22 mouse cellular contexts compared by ENCODE assay signal in genomic region chr16:14973696-14974095, GRCm38 (mm10).
DNase-seq lines count a peak whose midpoint lies in the region; ATAC-seq and TF ChIP-seq lines count a peak whose summit lies in the region.
"Had no signal": no experiment of that assay in that cellular context is flagged by ENCODE, and none has a peak within 500 bp of the region (broad histone marks: within the 10 kb centered on the region; RNA-seq: fewer than 3 reads in every experiment).

No protein-coding gene starts in this region.

- H3K36me3 ChIP-seq in kidney, embryonic 14.5 days (ENCODE audit: control insufficient read depth, insufficient read depth, low read length): no peaks in the 10 kb centered on the region
- H3K36me3 ChIP-seq in kidney, embryonic 16.5 days (ENCODE audit: insufficient read depth, low read length): no peaks in the 10 kb centered on the region
- H3K36me3 ChIP-seq in lung, embryonic 14.5 days (ENCODE audit: insufficient read depth): no peaks in the 10 kb centered on the region
- H3K36me3 ChIP-seq: embryonic facial prominence, embryonic 13.5 days; embryonic facial prominence, embryonic 15.5 days; forebrain, embryonic 10.5 days; forebrain, embryonic 12.5 days had no signal

- H3K9ac ChIP-seq in kidney, embryonic 14.5 days (ENCODE audit: low read depth, low read length): no peak overlapping the region
- no peak overlapping the region for H3K9ac ChIP-seq in kidney, embryonic 16.5 days (replicated peaks; ENCODE audit: low read length)
- no peak overlapping the region for H3K9ac ChIP-seq in lung, embryonic 14.5 days
- H3K9ac ChIP-seq: embryonic facial prominence, embryonic 13.5 days; embryonic facial prominence, embryonic 15.5 days; forebrain, embryonic 12.5 days had no signal

- TF ChIP-seq CTCF in lung, embryonic 14.5 days (IDR thresholded peaks at IDR 0.05; ENCODE audit: low read depth): no peak

- 38% methylated on average over 1 of the region's 1 CpGs for WGBS in kidney, embryonic 14.5 days
- 29% methylated on average over 1 of the region's 1 CpGs for WGBS in kidney, embryonic 16.5 days
- WGBS in lung, embryonic 14.5 days: 20% methylated on average over 1 of the region's 1 CpGs

- no peak overlapping the region for H3K27ac ChIP-seq in kidney, embryonic 14.5 days (ENCODE audit: low read depth, low read length)
- no peak overlapping the region for H3K27ac ChIP-seq in kidney, embryonic 16.5 days (ENCODE audit: low read length)
- H3K27ac ChIP-seq in lung, embryonic 14.5 days (ENCODE audit: low read depth): no peak overlapping the region
- H3K27ac ChIP-seq: embryonic facial prominence, embryonic 13.5 days; embryonic facial prominence, embryonic 15.5 days; forebrain, embryonic 10.5 days; forebrain, embryonic 12.5 days had no signal

- DNase-seq in kidney, postnatal 10 days: no peak
- no peak for DNase-seq in kidney, adult 18-20 months
- peak; percentile 24 for DNase-seq in lung, embryonic 14.5 days
- no peak for DNase-seq in lung, postnatal 25 days (ENCODE audit: low spot score)
- DNase-seq: adrenal gland, adult 2 months; adrenal gland, postnatal 10 days; adrenal gland, postnatal 25 days; cerebellum, adult 11 months; cerebellum, adult 18-20 months; cerebellum, adult 8-10 months; cerebellum, adult 9-11 months; cerebellum, postnatal 14 days; cerebellum, postnatal 36 days; embryo, embryonic 11 days had no signal

- no peak overlapping the region for H3K4me3 ChIP-seq in kidney, embryonic 14.5 days (ENCODE audit: low read length)
- H3K4me3 ChIP-seq in kidney, embryonic 16.5 days (ENCODE audit: low read length): no peak overlapping the region
- H3K4me3 ChIP-seq in lung, embryonic 14.5 days (ENCODE audit: low read depth, low read length): no peak overlapping the region
- H3K4me3 ChIP-seq: embryonic facial prominence, embryonic 13.5 days; embryonic facial prominence, embryonic 15.5 days; erythroblast, embryonic 14.5 days; forebrain, embryonic 10.5 days; forebrain, embryonic 12.5 days had no signal

- H3K9me3 ChIP-seq in kidney, embryonic 14.5 days (ENCODE audit: control insufficient read depth, low read length): no peaks in the 10 kb centered on the region
- H3K9me3 ChIP-seq in kidney, embryonic 16.5 days (ENCODE audit: low read length): no peaks in the 10 kb centered on the region
- H3K9me3 ChIP-seq in lung, embryonic 14.5 days (ENCODE audit: low read depth, low read length): no peaks in the 10 kb centered on the region
- H3K9me3 ChIP-seq: embryonic facial prominence, embryonic 13.5 days; embryonic facial prominence, embryonic 15.5 days; forebrain, embryonic 10.5 days; forebrain, embryonic 12.5 days had no signal

- ATAC-seq in kidney, embryonic 14.5 days (ENCODE audit: low FRiP score, low TSS enrichment): peak; percentile 55; the same call in 1 of the 2 replicates
- peak; percentile 35; the same call in 1 of the 2 replicates for ATAC-seq in kidney, embryonic 16.5 days (ENCODE audit: low FRiP score, low TSS enrichment)
- no peak for ATAC-seq in lung, embryonic 14.5 days (ENCODE audit: insufficient read depth)
- ATAC-seq: forebrain, embryonic 14.5 days had no signal

- no peaks in the 10 kb centered on the region for H3K4me1 ChIP-seq in kidney, embryonic 14.5 days (ENCODE audit: control insufficient read depth, insufficient read depth, low read length)
- no peaks in the 10 kb centered on the region for H3K4me1 ChIP-seq in kidney, embryonic 16.5 days (ENCODE audit: insufficient read depth, low read length)
- H3K4me1 ChIP-seq in lung, embryonic 14.5 days (ENCODE audit: insufficient read depth): 0 out of 2 replicates have a peak, but pooled peaks cover 3% of the 10 kb centered on the region
- H3K4me1 ChIP-seq: embryonic facial prominence, embryonic 13.5 days; embryonic facial prominence, embryonic 15.5 days; forebrain, embryonic 10.5 days; forebrain, embryonic 12.5 days had no signal

- H3K27me3 ChIP-seq in kidney, embryonic 14.5 days (ENCODE audit: control insufficient read depth, insufficient read depth, low read length): no peaks in the 10 kb centered on the region
- H3K27me3 ChIP-seq in kidney, embryonic 16.5 days (ENCODE audit: insufficient read depth, low read length): no peaks in the 10 kb centered on the region
- no peaks in the 10 kb centered on the region for H3K27me3 ChIP-seq in lung, embryonic 14.5 days (ENCODE audit: insufficient read depth, low read length)
- H3K27me3 ChIP-seq: embryonic facial prominence, embryonic 13.5 days; embryonic facial prominence, embryonic 15.5 days; forebrain, embryonic 12.5 days had no signal

- H3K4me2 ChIP-seq in kidney, embryonic 14.5 days (replicated peaks; ENCODE audit: low read depth, low read length): no peak overlapping the region
- no peak overlapping the region for H3K4me2 ChIP-seq in kidney, embryonic 16.5 days (replicated peaks; ENCODE audit: low read depth, low read length)
- H3K4me2 ChIP-seq in lung, embryonic 14.5 days: no peak overlapping the region
- H3K4me2 ChIP-seq: embryonic facial prominence, embryonic 13.5 days; embryonic facial prominence, embryonic 15.5 days; forebrain, embryonic 12.5 days had no signal
